Mouse (Mus musculus) forebrain, embryonic 14.5 days (tissue): ENCODE measurements around the gene Mcur1. TPM values are rescaled to one million over a fixed set of nuclear protein-coding genes. Genes with fewer than 3 reads are reported as not detected.

Source experiments
- ATAC-seq: fragments of 200-750 bp; cut with Nextera tagmentation; 2 replicates; pipeline ENCODE4 v1.8.0; 2017; ENCODE audit warnings: mild to moderate bottlenecking, moderate library complexity
- DNase-seq: peaks from one replicate; pipeline ENCODE4 v3.0.0-alpha.2; 2015; ENCODE audit warnings: low spot score
- H3K27ac ChIP-seq: fragments of 300-500 bp; sonication (generic); 2 replicates; pipeline ENCODE4 v1.5.1; 2014; ENCODE audit warnings: low read depth, mild to moderate bottlenecking, control low read depth, low read length, moderate library complexity
- H3K27me3 ChIP-seq: fragments of 300-500 bp; sonication (generic); replicated peaks from 2 replicates; pipeline ENCODE4 v1.6.1; 2014; ENCODE audit warnings: low read length, control low read depth, mixed read lengths; ENCODE audit not compliant: control insufficient read depth, insufficient read depth
- H3K36me3 ChIP-seq: fragments of 300-500 bp; sonication (generic); 2 replicates; pipeline ENCODE4 v1.6.1; 2014; ENCODE audit warnings: low read length, control low read depth; ENCODE audit not compliant: control insufficient read depth, insufficient read depth
- H3K4me1 ChIP-seq: fragments of 300-500 bp; sonication (generic); 2 replicates; pipeline ENCODE4 v1.6.1; 2014; ENCODE audit warnings: antibody characterized with exemption, low read length, control low read depth; ENCODE audit not compliant: control insufficient read depth, insufficient read depth
- H3K4me2 ChIP-seq: fragments of 300-500 bp; sonication (generic); 2 replicates; pipeline ENCODE4 v1.6.1; 2014; ENCODE audit warnings: mild to moderate bottlenecking, control low read depth, low read length
- H3K4me3 ChIP-seq: fragments of 300-500 bp; sonication (generic); 2 replicates; pipeline ENCODE4 v1.5.1; 2014; ENCODE audit warnings: low read depth, low read length, control low read depth
- H3K9ac ChIP-seq: fragments of 300-500 bp; sonication (generic); 2 replicates; pipeline ENCODE4 v1.6.1; 2014; ENCODE audit warnings: mild to moderate bottlenecking, low read length, control low read depth, moderate library complexity
- H3K9me3 ChIP-seq: fragments of 300-500 bp; sonication (generic); replicated peaks from 2 replicates; pipeline ENCODE4 v1.6.1; 2016; ENCODE audit warnings: low read length, control low read depth, mixed read lengths; ENCODE audit not compliant: control insufficient read depth
- WGBS: fragments of 180-500 bp; shearing (Covaris S2); extraction: QIAGEN DNeasy Blood & Tissue Kit; methylation state at CpG from one replicate; pipeline ENCODE4 v1.1.7; 2014; 5-methylcytosine and 5-hydroxymethylcytosine counted together
- polyA plus RNA-seq: library from polyadenylated mRNA; unstranded; fragments of >200 nt; fragmentation: Nextera tagmentation; extraction: Ambion mirVana; gene quantifications from 2 replicates; pipeline ENCODE4 v1.2.1, GENCODE M21; 2014

Mcur1 gene
- polyA plus RNA-seq, 1 experiment from 2014 or later: 7.2 TPM

GRCm38 (mm10) chr13:43587844-43588840, 28.2 kb upstream of the Mcur1 start:
- H3K4me3 ChIP-seq: no peak overlapping the region
- no peaks in the 10 kb centered on the region for H3K9me3 ChIP-seq
- H3K9ac ChIP-seq: no peak overlapping the region
- WGBS: 86% methylated on average over 14 of the region's 14 CpGs
- ATAC-seq (no peak), DNase-seq (peak; percentile 34)
- no peak overlapping the region for H3K4me2 ChIP-seq
- H3K27me3 ChIP-seq: no peaks in the 10 kb centered on the region
- peaks cover 6% of the 10 kb centered on the region; the same call in 1 of the 2 replicates for H3K4me1 ChIP-seq
- no peaks in the 10 kb centered on the region for H3K36me3 ChIP-seq
- no peak overlapping the region for H3K27ac ChIP-seq

DNA sequence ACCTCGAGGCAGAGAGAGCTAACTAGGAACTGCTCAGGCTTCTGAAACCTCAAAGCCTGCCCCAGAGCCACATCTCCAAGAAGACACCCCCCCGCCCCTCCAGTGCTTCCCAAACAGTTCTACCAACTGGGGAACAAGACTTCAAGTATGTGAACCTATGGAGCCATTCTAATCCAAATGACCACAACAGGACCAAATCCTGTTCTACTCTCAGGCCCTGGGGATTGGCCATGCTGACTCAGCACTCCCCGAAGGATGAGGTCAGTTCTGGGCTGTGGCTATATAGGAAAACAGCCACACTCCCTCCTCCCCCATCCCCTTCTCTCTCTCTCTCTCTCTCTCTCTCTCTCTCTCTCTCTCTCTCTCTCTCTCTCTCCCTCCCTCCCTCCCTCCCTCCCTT, 27.0 kb upstream of the Mcur1 start:
- 86% methylated on average over 3 of the region's 3 CpGs for WGBS
- H3K9me3 ChIP-seq: no peaks in the 10 kb centered on the region
- no peak overlapping the region for H3K4me2 ChIP-seq
- H3K9ac ChIP-seq: no peak overlapping the region
- H3K4me3 ChIP-seq: no peak overlapping the region
- no peak for ATAC-seq
- no peak overlapping the region for H3K27ac ChIP-seq
- H3K4me1 ChIP-seq: no peaks in the 10 kb centered on the region; the same call in 1 of the 2 replicates
- no peaks in the 10 kb centered on the region for H3K27me3 ChIP-seq
- DNase-seq: no peak
- H3K36me3 ChIP-seq: no peaks in the 10 kb centered on the region

GRCm38 (mm10) chr13:43585335-43585734, 25.3 kb upstream of the Mcur1 start:
- ATAC-seq (no peak), DNase-seq (no peak)
- WGBS: 37% methylated on average over 2 of the region's 2 CpGs
- Histone ChIP-seq H3K9ac (no peak overlapping the region), H3K4me3 (no peak overlapping the region), H3K27ac (no peak overlapping the region), H3K36me3 (no peaks in the 10 kb centered on the region), H3K4me2 (no peak overlapping the region), H3K4me1 (no peaks in the 10 kb centered on the region; the same call in 1 of the 2 replicates), H3K27me3 (no peaks in the 10 kb centered on the region), H3K9me3 (no peaks in the 10 kb centered on the region)

DNA sequence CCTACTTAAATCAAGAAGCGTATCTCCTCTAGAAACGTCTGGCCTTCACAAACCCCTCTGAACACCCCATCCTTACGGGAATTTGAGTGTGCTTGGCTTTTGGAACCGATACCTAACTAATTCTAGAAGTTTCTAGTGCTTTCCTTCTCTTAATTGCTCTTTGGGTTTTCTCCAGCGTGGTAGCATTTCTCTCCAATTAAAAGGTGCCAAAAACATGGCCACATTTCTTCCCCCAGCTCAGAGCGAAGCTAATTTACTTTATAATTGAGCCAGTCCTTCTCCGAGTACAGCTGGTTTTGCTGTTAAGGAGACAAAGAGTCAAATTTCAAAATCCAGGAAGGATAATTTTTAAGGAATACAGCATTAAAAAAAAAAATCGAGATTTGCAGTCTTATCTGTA, 23.5 kb upstream of the Mcur1 start:
- 37% methylated on average over 8 of the region's 8 CpGs for WGBS
- Histone ChIP-seq H3K36me3 (no peaks in the 10 kb centered on the region), H3K4me2 (no peak overlapping the region), H3K27me3 (no peaks in the 10 kb centered on the region), H3K9ac (no peak overlapping the region), H3K4me1 (no peaks in the 10 kb centered on the region; the same call in 1 of the 2 replicates), H3K27ac (peak overlapping the region; percentile 46; the same call in 1 of the 2 replicates), H3K9me3 (no peaks in the 10 kb centered on the region), H3K4me3 (no peak overlapping the region)
- DNase-seq: peak; percentile 80
- no peak for ATAC-seq

GRCm38 (mm10) chr13:43582961-43583360, 23.0 kb upstream of the Mcur1 start:
- DNase-seq: no peak
- H3K27ac ChIP-seq: no peak overlapping the region
- H3K9me3 ChIP-seq: no peaks in the 10 kb centered on the region
- no peaks in the 10 kb centered on the region for H3K27me3 ChIP-seq
- H3K4me2 ChIP-seq: peak overlapping the region; percentile 1; the same call in 1 of the 2 replicates
- no peak overlapping the region for H3K4me3 ChIP-seq
- H3K9ac ChIP-seq: no peak overlapping the region
- peak; percentile 58; the same call in 1 of the 2 replicates for ATAC-seq
- 28% methylated on average over 16 of the region's 16 CpGs for WGBS
- no peaks in the 10 kb centered on the region; the same call in 1 of the 2 replicates for H3K4me1 ChIP-seq
- no peaks in the 10 kb centered on the region for H3K36me3 ChIP-seq

DNA sequence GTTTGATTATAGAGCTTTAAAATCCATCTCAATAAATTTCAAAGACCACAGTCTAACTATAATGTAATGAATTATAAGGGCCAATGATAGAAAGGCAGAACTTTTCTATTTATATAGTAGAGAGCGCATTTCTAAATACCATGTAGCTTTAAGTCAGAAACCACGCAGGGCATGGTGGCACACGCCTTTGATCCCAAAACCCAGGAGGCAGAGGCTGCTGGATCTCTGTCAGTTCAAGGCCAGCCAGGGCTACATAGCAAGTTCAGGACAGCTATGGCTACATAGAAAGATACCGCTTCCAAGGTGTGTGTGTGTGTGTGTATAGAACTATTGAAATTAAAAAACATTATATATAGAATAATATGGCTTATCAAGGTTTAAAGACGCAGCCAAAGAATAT, 20.7 kb upstream of the Mcur1 start:
- Histone ChIP-seq H3K4me2 (no peak overlapping the region), H3K9me3 (no peaks in the 10 kb centered on the region), H3K9ac (no peak overlapping the region), H3K27ac (no peak overlapping the region), H3K4me1 (no peaks in the 10 kb centered on the region; the same call in 1 of the 2 replicates), H3K27me3 (no peaks in the 10 kb centered on the region), H3K36me3 (no peaks in the 10 kb centered on the region), H3K4me3 (no peak overlapping the region)
- 95% methylated on average over 5 of the region's 5 CpGs for WGBS
- ATAC-seq (no peak), DNase-seq (no peak)

DNA sequence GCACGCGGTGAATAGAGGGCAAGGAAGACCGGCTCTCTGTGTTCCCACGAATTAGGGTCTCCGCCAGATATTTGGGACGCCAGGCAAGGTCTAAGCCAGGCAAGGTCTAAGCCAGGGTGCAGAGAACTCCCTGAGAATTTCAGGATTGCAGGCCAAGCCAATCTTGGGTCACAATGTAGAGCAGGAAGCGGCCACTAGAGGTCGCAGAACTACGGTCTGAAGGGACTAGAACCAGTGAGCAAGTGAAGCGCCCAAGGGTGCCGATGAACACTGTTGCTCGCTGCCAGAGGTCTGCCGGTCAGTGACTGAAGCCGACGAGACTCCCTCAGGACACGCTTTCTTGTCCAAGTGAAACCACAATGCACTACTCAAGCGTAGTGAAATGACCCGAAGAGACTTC, 19.7 kb upstream of the Mcur1 start:
- Histone ChIP-seq H3K4me3 (no peak overlapping the region), H3K36me3 (no peaks in the 10 kb centered on the region), H3K9me3 (no peaks in the 10 kb centered on the region), H3K9ac (no peak overlapping the region), H3K4me2 (no peak overlapping the region), H3K27me3 (no peaks in the 10 kb centered on the region), H3K27ac (no peak overlapping the region), H3K4me1 (no peaks in the 10 kb centered on the region; the same call in 1 of the 2 replicates)
- no peak for ATAC-seq
- peak; percentile 63 for DNase-seq
- 18% methylated on average over 18 of the region's 18 CpGs for WGBS

DNA sequence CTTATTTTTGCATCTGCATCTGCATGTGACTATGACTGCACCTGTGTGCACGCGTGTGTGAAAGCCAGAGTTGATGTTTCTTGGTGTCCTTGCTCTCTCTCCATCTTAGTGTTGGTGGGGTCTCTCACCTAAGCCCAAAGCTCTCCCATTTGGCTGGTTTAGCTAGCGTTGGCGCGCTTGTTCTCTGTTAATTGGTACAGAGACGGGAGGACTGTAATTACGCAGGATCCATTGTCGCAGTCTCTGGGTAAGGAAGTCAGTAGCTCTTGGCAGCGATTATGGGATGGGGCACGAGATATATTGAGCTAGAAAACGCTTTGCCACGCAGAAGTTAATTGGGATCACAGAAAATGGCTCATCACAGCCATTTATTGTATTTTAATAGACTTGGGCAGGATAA, 17.8 kb upstream of the Mcur1 start:
- DNase-seq (peak; percentile 67), ATAC-seq (no peak)
- Histone ChIP-seq H3K9me3 (no peaks in the 10 kb centered on the region), H3K4me1 (no peaks in the 10 kb centered on the region), H3K9ac (no peak overlapping the region), H3K36me3 (no peaks in the 10 kb centered on the region), H3K27ac (no peak overlapping the region), H3K4me2 (no peak overlapping the region), H3K27me3 (no peaks in the 10 kb centered on the region), H3K4me3 (no peak overlapping the region)
- 63% methylated on average over 12 of the region's 12 CpGs for WGBS

DNA sequence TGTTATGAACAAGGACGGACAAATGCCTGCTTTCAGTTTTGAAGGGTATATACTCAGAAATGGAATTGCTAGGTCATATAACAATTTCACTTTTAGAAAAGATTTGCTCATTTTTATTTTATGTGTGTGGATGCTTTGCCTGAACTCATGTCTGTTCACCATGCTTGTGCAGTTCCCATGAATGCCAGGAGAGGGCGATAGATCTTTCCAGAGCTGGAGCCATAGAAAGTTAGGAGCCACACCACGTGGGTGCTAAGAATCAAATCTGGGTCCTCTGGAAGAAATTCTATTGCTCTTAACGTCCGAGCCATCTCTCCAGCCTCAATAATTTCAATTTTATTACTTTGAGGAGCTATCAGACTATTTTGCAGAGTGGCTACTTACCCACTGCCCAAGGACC, 17.3 kb upstream of the Mcur1 start:
- Histone ChIP-seq H3K4me3 (no peak overlapping the region), H3K9me3 (no peaks in the 10 kb centered on the region), H3K27me3 (no peaks in the 10 kb centered on the region), H3K9ac (no peak overlapping the region), H3K4me2 (no peak overlapping the region), H3K4me1 (no peaks in the 10 kb centered on the region), H3K27ac (no peak overlapping the region), H3K36me3 (no peaks in the 10 kb centered on the region)
- no peak for DNase-seq
- WGBS: 73% methylated on average over 5 of the region's 5 CpGs
- no peak for ATAC-seq
